Mouse (Mus musculus): ENCODE data around the gene Fancg. TPM values are rescaled to one million over a fixed set of nuclear protein-coding genes. Genes with fewer than 3 reads are reported as not detected.

Fancg gene
- polyA plus RNA-seq, 1 experiment from 2014 or later = 5.2 TPM

GRCm38 (mm10) chr4:43020876-43021275 lies 10.6 kb upstream of the Fancg start:
- Histone ChIP-seq H3K36me3 (ENCODE audit: control insufficient read depth, insufficient read depth) (peaks cover 59% of the 10 kb centered on the region), H3K9me3 (ENCODE audit: control insufficient read depth) (no peaks in the 10 kb centered on the region), H3K27ac (ENCODE audit: low read depth, low read length) (no peak overlapping the region), H3K4me2 (replicated peaks; ENCODE audit: low read depth) (no peak overlapping the region), H3K27me3 (replicated peaks; ENCODE audit: control insufficient read depth, insufficient read depth, low read length) (no peaks in the 10 kb centered on the region), H3K4me1 (replicated peaks; ENCODE audit: control insufficient read depth, insufficient read depth, low read length) (0 out of 2 replicates have a peak, but pooled peaks cover 5% of the 10 kb centered on the region), H3K4me3 (ENCODE audit: low read depth, low read length) (no peak overlapping the region), H3K9ac (ENCODE audit: low read depth, low read length) (no peak overlapping the region)
- TF ChIP-seq CTCF (IDR thresholded peaks at IDR 0.05; ENCODE audit: low read depth) = no peak
- 85% methylated on average over 16 of the region's 16 CpGs for WGBS
- ATAC-seq = no peak

GRCm38 (mm10) chr4:43019641-43020465 lies 9.5 kb upstream of the Fancg start:
- no peak for ATAC-seq
- Histone ChIP-seq H3K27ac (ENCODE audit: low read depth, low read length) (no peak overlapping the region), H3K9me3 (ENCODE audit: control insufficient read depth) (no peaks in the 10 kb centered on the region), H3K36me3 (ENCODE audit: control insufficient read depth, insufficient read depth) (peaks cover 59% of the 10 kb centered on the region), H3K9ac (ENCODE audit: low read depth, low read length) (no peak overlapping the region), H3K27me3 (replicated peaks; ENCODE audit: control insufficient read depth, insufficient read depth, low read length) (no peaks in the 10 kb centered on the region), H3K4me2 (replicated peaks; ENCODE audit: low read depth) (no peak overlapping the region), H3K4me1 (replicated peaks; ENCODE audit: control insufficient read depth, insufficient read depth, low read length) (0 out of 2 replicates have a peak, but pooled peaks cover 4% of the 10 kb centered on the region), H3K4me3 (ENCODE audit: low read depth, low read length) (no peak overlapping the region)
- no peak for TF ChIP-seq CTCF (IDR thresholded peaks at IDR 0.05; ENCODE audit: low read depth)
- 90% methylated on average over 23 of the region's 23 CpGs for WGBS

GRCm38 (mm10) chr4:43019176-43019575 lies 8.9 kb upstream of the Fancg start:
- H3K4me1 ChIP-seq (replicated peaks; ENCODE audit: control insufficient read depth, insufficient read depth, low read length) = no peaks in the 10 kb centered on the region
- no peak overlapping the region for H3K4me2 ChIP-seq (replicated peaks; ENCODE audit: low read depth)
- H3K9ac ChIP-seq (ENCODE audit: low read depth, low read length) = no peak overlapping the region
- H3K4me3 ChIP-seq (ENCODE audit: low read depth, low read length) = no peak overlapping the region
- H3K36me3 ChIP-seq (ENCODE audit: control insufficient read depth, insufficient read depth) = peaks cover 59% of the 10 kb centered on the region
- H3K27me3 ChIP-seq (replicated peaks; ENCODE audit: control insufficient read depth, insufficient read depth, low read length) = no peaks in the 10 kb centered on the region
- no peak for ATAC-seq
- TF ChIP-seq CTCF (IDR thresholded peaks at IDR 0.05; ENCODE audit: low read depth) = no peak
- WGBS = 91% methylated on average over 10 of the region's 10 CpGs
- no peaks in the 10 kb centered on the region for H3K9me3 ChIP-seq (ENCODE audit: control insufficient read depth)
- H3K27ac ChIP-seq (ENCODE audit: low read depth, low read length) = no peak overlapping the region

- Histone ChIP-seq H3K27ac (ENCODE audit: low read depth, low read length) (no peak overlapping the region), H3K4me1 (replicated peaks; ENCODE audit: control insufficient read depth, insufficient read depth, low read length) (no peaks in the 10 kb centered on the region), H3K4me2 (replicated peaks; ENCODE audit: low read depth) (no peak overlapping the region), H3K27me3 (replicated peaks; ENCODE audit: control insufficient read depth, insufficient read depth, low read length) (no peaks in the 10 kb centered on the region), H3K36me3 (ENCODE audit: control insufficient read depth, insufficient read depth) (peaks cover 54% of the 10 kb centered on the region), H3K9ac (ENCODE audit: low read depth, low read length) (no peak overlapping the region), H3K9me3 (ENCODE audit: control insufficient read depth) (no peaks in the 10 kb centered on the region), H3K4me3 (ENCODE audit: low read depth, low read length) (no peak overlapping the region)
- no peak for TF ChIP-seq CTCF (IDR thresholded peaks at IDR 0.05; ENCODE audit: low read depth)
- 92% methylated on average over 4 of the region's 4 CpGs for WGBS
- ATAC-seq = no peak
Measured at GRCm38 (mm10) chr4:43018156-43018555, 7.8 kb upstream of the Fancg start.

- Histone ChIP-seq H3K9me3 (ENCODE audit: control insufficient read depth) (no peaks in the 10 kb centered on the region), H3K27ac (ENCODE audit: low read depth, low read length) (no peak overlapping the region), H3K36me3 (ENCODE audit: control insufficient read depth, insufficient read depth) (no peaks in the 10 kb centered on the region), H3K4me3 (ENCODE audit: low read depth, low read length) (no peak overlapping the region), H3K9ac (ENCODE audit: low read depth, low read length) (no peak overlapping the region), H3K27me3 (replicated peaks; ENCODE audit: control insufficient read depth, insufficient read depth, low read length) (no peaks in the 10 kb centered on the region), H3K4me2 (replicated peaks; ENCODE audit: low read depth) (no peak overlapping the region), H3K4me1 (replicated peaks; ENCODE audit: control insufficient read depth, insufficient read depth, low read length) (peaks cover 4% of the 10 kb centered on the region; the same call in 1 of the 2 replicates)
- WGBS = 92% methylated on average over 1 of the region's 1 CpGs
- TF ChIP-seq CTCF (IDR thresholded peaks at IDR 0.05; ENCODE audit: low read depth) = no peak
- ATAC-seq = no peak
Measured at GRCm38 (mm10) chr4:43012091-43012490, 1.8 kb upstream of the Fancg start.

- WGBS = 55% methylated on average over 2 of the region's 2 CpGs
- H3K9me3 ChIP-seq (ENCODE audit: control insufficient read depth) = no peaks in the 10 kb centered on the region
- H3K4me2 ChIP-seq (replicated peaks; ENCODE audit: low read depth) = no peak overlapping the region
- peak; percentile 77 for TF ChIP-seq CTCF (IDR thresholded peaks at IDR 0.05; ENCODE audit: low read depth)
- no peak overlapping the region for H3K4me3 ChIP-seq (ENCODE audit: low read depth, low read length)
- peaks cover 7% of the 10 kb centered on the region; the same call in 1 of the 2 replicates for H3K36me3 ChIP-seq (ENCODE audit: control insufficient read depth, insufficient read depth)
- no peaks in the 10 kb centered on the region for H3K27me3 ChIP-seq (replicated peaks; ENCODE audit: control insufficient read depth, insufficient read depth, low read length)
- H3K9ac ChIP-seq (ENCODE audit: low read depth, low read length) = no peak overlapping the region
- peaks cover 4% of the 10 kb centered on the region; the same call in 1 of the 2 replicates for H3K4me1 ChIP-seq (replicated peaks; ENCODE audit: control insufficient read depth, insufficient read depth, low read length)
- no peak for ATAC-seq
- no peak overlapping the region for H3K27ac ChIP-seq (ENCODE audit: low read depth, low read length)
Measured at GRCm38 (mm10) chr4:43005765-43006164, 4.5 kb downstream of the Fancg start.

Data from intestine, postnatal 0 days (tissue).